Mouse (Mus musculus) hindbrain, embryonic 14.5 days (tissue): ENCODE measurements around the gene Tmem14c. TPM values are rescaled to one million over a fixed set of nuclear protein-coding genes. Genes with fewer than 3 reads are reported as not detected.
"Not testable (repeated sequence)": the region's sequence is repeated elsewhere in the genome, so short reads cannot be mapped to it uniquely, and the experiment has no call there.

ENCODE experiments used
- ATAC-seq: fragments of 200-750 bp; cut with Nextera tagmentation; 2 replicates; pipeline ENCODE4 v1.8.0; 2017; ENCODE audit warnings: moderate number of reproducible peaks, mild to moderate bottlenecking, moderate TSS enrichment, moderate library complexity; ENCODE audit not compliant: low FRiP score
- DNase-seq: peaks from one replicate; pipeline ENCODE4 v3.0.0-alpha.2; 2015; ENCODE audit warnings: low spot score
- H3K27ac ChIP-seq: fragments of 300-500 bp; sonication (generic); 2 replicates; pipeline ENCODE4 v1.5.1; 2014; ENCODE audit warnings: mild to moderate bottlenecking, moderate library complexity
- H3K27me3 ChIP-seq: fragments of 300-500 bp; sonication (generic); 2 replicates; pipeline ENCODE4 v1.6.1; 2014; ENCODE audit warnings: mild to moderate bottlenecking, low read length, mixed read lengths; ENCODE audit not compliant: control insufficient read depth, insufficient read depth
- H3K36me3 ChIP-seq: fragments of 300-500 bp; sonication (generic); replicated peaks from 2 replicates; pipeline ENCODE4 v1.6.1; 2014; ENCODE audit not compliant: control insufficient read depth, insufficient read depth
- H3K4me1 ChIP-seq: fragments of 300-500 bp; sonication (generic); replicated peaks from 2 replicates; pipeline ENCODE4 v1.6.1; 2014; ENCODE audit warnings: antibody characterized with exemption, low read length, mixed read lengths; ENCODE audit not compliant: control insufficient read depth, insufficient read depth
- H3K4me2 ChIP-seq: fragments of 300-500 bp; sonication (generic); replicated peaks from 2 replicates; pipeline ENCODE4 v1.6.1; 2014; ENCODE audit warnings: mild to moderate bottlenecking, moderate library complexity
- H3K4me3 ChIP-seq: fragments of 300-500 bp; sonication (generic); replicated peaks from 2 replicates; pipeline ENCODE4 v1.5.1; 2014; ENCODE audit warnings: mild to moderate bottlenecking, low read length
- H3K9ac ChIP-seq: fragments of 300-500 bp; sonication (generic); 2 replicates; pipeline ENCODE4 v1.6.1; 2014
- H3K9me3 ChIP-seq: fragments of 300-500 bp; sonication (generic); 2 replicates; pipeline ENCODE4 v1.6.1; 2016; ENCODE audit warnings: low read length; ENCODE audit not compliant: control insufficient read depth
- WGBS: fragments of 180-500 bp; shearing (Covaris S2); extraction: QIAGEN DNeasy Blood & Tissue Kit; methylation state at CpG from one replicate; pipeline ENCODE4 v1.1.7; 2014; 5-methylcytosine and 5-hydroxymethylcytosine counted together
- polyA plus RNA-seq: library from polyadenylated mRNA; unstranded; fragments of >200 nt; fragmentation: Nextera tagmentation; extraction: Ambion mirVana; gene quantifications from 2 replicates; pipeline ENCODE4 v1.2.1, GENCODE M21; 2014

Gene Tmem14c
- polyA plus RNA-seq, 1 experiment from 2014 or later, result 147 TPM

GRCm38 (mm10) chr13:40979321-40979720 lies 36.8 kb upstream of the Tmem14c start:
- WGBS, result 58% methylated on average over 2 of the region's 2 CpGs
- DNase-seq (no peak), ATAC-seq (no peak)
- Histone ChIP-seq H3K36me3 (no peaks in the 10 kb centered on the region), H3K27ac (no peak overlapping the region), H3K9ac (no peak overlapping the region), H3K4me2 (no peak overlapping the region), H3K4me1 (no peaks in the 10 kb centered on the region), H3K27me3 (no peaks in the 10 kb centered on the region), H3K9me3 (no peaks in the 10 kb centered on the region), H3K4me3 (no peak overlapping the region)

- Histone ChIP-seq H3K27me3 (no peaks in the 10 kb centered on the region), H3K4me1 (no peaks in the 10 kb centered on the region), H3K27ac (no peak overlapping the region), H3K9me3 (no peaks in the 10 kb centered on the region), H3K36me3 (no peaks in the 10 kb centered on the region), H3K4me2 (no peak overlapping the region), H3K9ac (no peak overlapping the region), H3K4me3 (no peak overlapping the region)
- 96% methylated on average over 1 of the region's 1 CpGs for WGBS
- ATAC-seq (no peak), DNase-seq (no peak)
Observed at GRCm38 (mm10) chr13:40982759-40983158, 33.3 kb upstream of the Tmem14c start.

- H3K4me3 ChIP-seq, result no peak overlapping the region
- WGBS, result 93% methylated on average over 5 of the region's 5 CpGs
- H3K4me2 ChIP-seq, result no peak overlapping the region
- DNase-seq, result no peak
- no peaks in the 10 kb centered on the region for H3K27me3 ChIP-seq
- no peaks in the 10 kb centered on the region for H3K4me1 ChIP-seq
- no peak for ATAC-seq
- no peak overlapping the region for H3K9ac ChIP-seq
- no peaks in the 10 kb centered on the region for H3K36me3 ChIP-seq
- H3K9me3 ChIP-seq, result no peaks in the 10 kb centered on the region
- H3K27ac ChIP-seq, result no peak overlapping the region
Observed at GRCm38 (mm10) chr13:40986081-40986480, 30.0 kb upstream of the Tmem14c start.

- not testable (repeated sequence) for H3K4me3 ChIP-seq, H3K36me3 ChIP-seq, H3K9ac ChIP-seq, H3K27me3 ChIP-seq, H3K4me2 ChIP-seq, ATAC-seq, H3K4me1 ChIP-seq, DNase-seq, H3K27ac ChIP-seq, H3K9me3 ChIP-seq
- 69% methylated on average over 4 of the region's 4 CpGs for WGBS
Observed at GRCm38 (mm10) chr13:40987608-40988303, 28.3 kb upstream of the Tmem14c start.

- H3K36me3 ChIP-seq, result no peaks in the 10 kb centered on the region
- H3K4me3 ChIP-seq, result no peak overlapping the region
- DNase-seq (no peak), ATAC-seq (no peak)
- no peaks in the 10 kb centered on the region for H3K9me3 ChIP-seq
- H3K4me2 ChIP-seq, result no peak overlapping the region
- no peaks in the 10 kb centered on the region for H3K4me1 ChIP-seq
- H3K27ac ChIP-seq, result no peak overlapping the region
- no peaks in the 10 kb centered on the region for H3K27me3 ChIP-seq
- no peak overlapping the region for H3K9ac ChIP-seq
- 79% methylated on average over 2 of the region's 2 CpGs for WGBS
Observed at GRCm38 (mm10) chr13:40988418-40988817, 27.7 kb upstream of the Tmem14c start.

GRCm38 (mm10) chr13:40994487-40995263 lies 21.4 kb upstream of the Tmem14c start:
- ATAC-seq (no peak), DNase-seq (no peak)
- Histone ChIP-seq H3K4me2 (no peak overlapping the region), H3K27ac (no peak overlapping the region), H3K4me3 (no peak overlapping the region), H3K9me3 (no peaks in the 10 kb centered on the region), H3K36me3 (no peaks in the 10 kb centered on the region), H3K27me3 (no peaks in the 10 kb centered on the region), H3K4me1 (peaks cover 3% of the 10 kb centered on the region), H3K9ac (no peak overlapping the region)
- WGBS, result 24% methylated on average over 8 of the region's 8 CpGs

GRCm38 (mm10) chr13:40998537-40998936 lies 17.6 kb upstream of the Tmem14c start:
- not testable (repeated sequence) for H3K27ac ChIP-seq, H3K36me3 ChIP-seq, DNase-seq, H3K4me2 ChIP-seq, H3K4me3 ChIP-seq, H3K27me3 ChIP-seq, H3K9ac ChIP-seq, H3K9me3 ChIP-seq, ATAC-seq
- peaks cover 20% of the 10 kb centered on the region for H3K4me1 ChIP-seq
- WGBS, result 93% methylated on average over 5 of the region's 5 CpGs

- peak; percentile 60 for ATAC-seq
- peaks cover 20% of the 10 kb centered on the region for H3K4me1 ChIP-seq
- H3K4me3 ChIP-seq, result peak overlapping the region; percentile 86
- H3K4me2 ChIP-seq, result peak overlapping the region; percentile 77
- H3K27me3 ChIP-seq, result no peaks in the 10 kb centered on the region
- DNase-seq, result peak; percentile 38
- peak overlapping the region; percentile 83 for H3K9ac ChIP-seq
- H3K9me3 ChIP-seq, result no peaks in the 10 kb centered on the region
- H3K27ac ChIP-seq, result peak overlapping the region; percentile 95
- peaks cover 10% of the 10 kb centered on the region for H3K36me3 ChIP-seq
- 2% methylated on average over 25 of the region's 25 CpGs for WGBS
Observed at GRCm38 (mm10) chr13:41000140-41000925, 15.8 kb upstream of the Tmem14c start.
